Mouse (Mus musculus): ENCODE results near the gene Rhob. TPM values are rescaled to one million over a fixed set of nuclear protein-coding genes. Genes with fewer than 3 reads are reported as not detected.

Rhob gene
- polyA plus RNA-seq, 1 experiment from 2014 or later: 39.3 TPM

DNA sequence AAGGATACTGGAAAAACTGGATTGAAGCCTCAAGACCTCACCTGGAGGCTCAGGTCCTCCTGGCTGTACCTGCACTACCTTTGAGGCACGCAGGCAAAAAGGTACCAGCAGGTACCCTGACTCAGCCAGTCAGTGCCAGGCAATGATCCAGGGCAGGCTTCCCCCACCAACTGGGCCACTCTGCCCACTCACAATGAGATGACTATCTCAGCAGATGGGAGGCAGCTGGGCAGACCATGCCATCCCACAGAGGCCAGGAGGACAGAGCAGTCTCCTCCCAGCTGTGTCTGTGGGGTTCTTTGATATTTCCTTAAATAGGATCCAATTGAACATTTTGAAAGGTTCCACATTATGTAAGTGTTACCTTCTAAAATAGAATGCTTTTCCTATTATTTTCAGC, 49.8 kb downstream of the Rhob start:
- H3K4me3 ChIP-seq (ENCODE audit: low read length): no peak overlapping the region
- no peak for ATAC-seq (replicated peaks; ENCODE audit: extremely low read depth, insufficient read depth, low FRiP score)
- H3K4me1 ChIP-seq (ENCODE audit: control insufficient read depth, insufficient read depth, low read length): peaks cover 11% of the 10 kb centered on the region; the same call in 1 of the 2 replicates
- no peak overlapping the region for H3K27ac ChIP-seq (ENCODE audit: low read length)
- no peaks in the 10 kb centered on the region for H3K27me3 ChIP-seq (ENCODE audit: control insufficient read depth, insufficient read depth, low read length)
- H3K9me3 ChIP-seq (replicated peaks; ENCODE audit: control insufficient read depth, low read length): no peaks in the 10 kb centered on the region
- H3K9ac ChIP-seq (ENCODE audit: low read length): no peak overlapping the region
- no peaks in the 10 kb centered on the region for H3K36me3 ChIP-seq (ENCODE audit: control insufficient read depth, insufficient read depth)
- no peak overlapping the region for H3K4me2 ChIP-seq (ENCODE audit: low read depth, low read length)
- 100% methylated on average over 1 of the region's 1 CpGs for WGBS

Other genes with a start within 250 kb of the Rhob start
- gene Gdf7, start 198.1 kb downstream of the Rhob start, polyA plus RNA-seq (2015; fragmentation: Nextera tagmentation; extraction: Ambion mirVana): not detected in 2 replicates
- 15.1 and 16.5 TPM in 2 replicates for gene Hs1bp3, start 186.6 kb downstream of the Rhob start, polyA plus RNA-seq (2015; fragmentation: Nextera tagmentation; extraction: Ambion mirVana)
- not detected in 2 replicates for gene Slc7a15, start 99.1 kb upstream of the Rhob start, polyA plus RNA-seq (2015; fragmentation: Nextera tagmentation; extraction: Ambion mirVana)
- gene Pum2, start 174.1 kb upstream of the Rhob start, polyA plus RNA-seq (2015; fragmentation: Nextera tagmentation; extraction: Ambion mirVana): 26.2 and 27.9 TPM in 2 replicates

Data from heart, embryonic 16.5 days (tissue).